Mouse (Mus musculus) kidney, embryonic 16.5 days (tissue): ENCODE data around the gene Bbs9. TPM values are rescaled to one million over a fixed set of nuclear protein-coding genes. Genes with fewer than 3 reads are reported as not detected.

ENCODE experiments used
- ATAC-seq: fragments of 200-750 bp; cut with Nextera tagmentation; 2 replicates; pipeline ENCODE4 v1.8.0; 2017; ENCODE audit warnings: moderate TSS enrichment; ENCODE audit not compliant: low FRiP score, low TSS enrichment
- H3K27ac ChIP-seq: fragments of 300-500 bp; sonication (generic); 2 replicates; pipeline ENCODE4 v1.5.1; 2014; ENCODE audit warnings: low read length
- H3K27me3 ChIP-seq: fragments of 300-500 bp; sonication (generic); 2 replicates; pipeline ENCODE4 v1.6.1; 2014; ENCODE audit warnings: low read length, control low read depth, mixed read lengths; ENCODE audit not compliant: insufficient read depth
- H3K36me3 ChIP-seq: fragments of 300-500 bp; sonication (generic); 2 replicates; pipeline ENCODE4 v1.6.1; 2014; ENCODE audit warnings: low read length, control low read depth, mixed read lengths; ENCODE audit not compliant: insufficient read depth
- H3K4me1 ChIP-seq: fragments of 300-500 bp; sonication (generic); 2 replicates; pipeline ENCODE4 v1.6.1; 2014; ENCODE audit warnings: low read length, control low read depth, mixed read lengths; ENCODE audit not compliant: insufficient read depth
- H3K4me2 ChIP-seq: fragments of 300-500 bp; sonication (generic); replicated peaks from 2 replicates; pipeline ENCODE4 v1.6.1; 2014; ENCODE audit warnings: low read depth, low read length
- H3K4me3 ChIP-seq: fragments of 300-500 bp; sonication (generic); 2 replicates; pipeline ENCODE4 v1.5.1; 2014; ENCODE audit warnings: mild to moderate bottlenecking, low read length
- H3K9ac ChIP-seq: fragments of 300-500 bp; sonication (generic); replicated peaks from 2 replicates; pipeline ENCODE4 v1.6.1; 2014; ENCODE audit warnings: low read length
- H3K9me3 ChIP-seq: fragments of 300-500 bp; sonication (generic); 2 replicates; pipeline ENCODE4 v1.6.1; 2016; ENCODE audit warnings: low read length, control low read depth
- WGBS: fragments of 180-500 bp; shearing (Covaris S2); extraction: QIAGEN DNeasy Blood & Tissue Kit; methylation state at CpG from one replicate; pipeline ENCODE4 v1.1.7; 2014; 5-methylcytosine and 5-hydroxymethylcytosine counted together
- polyA plus RNA-seq: library from polyadenylated mRNA; unstranded; fragments of >200 nt; fragmentation: Nextera tagmentation; extraction: Ambion mirVana; gene quantifications from 2 replicates; pipeline ENCODE4 v1.2.1, GENCODE M21; 2015

The Bbs9 gene
- polyA plus RNA-seq, 1 experiment from 2014 or later = 12.2 TPM

GRCm38 (mm10) chr9:22767860-22768259, 292.3 kb downstream of the Bbs9 start:
- WGBS = 56% methylated on average over 3 of the region's 3 CpGs
- Histone ChIP-seq H3K36me3 (no peaks in the 10 kb centered on the region), H3K27ac (no peak overlapping the region), H3K9me3 (no peaks in the 10 kb centered on the region), H3K27me3 (no peaks in the 10 kb centered on the region), H3K9ac (no peak overlapping the region), H3K4me1 (peaks cover 6% of the 10 kb centered on the region; the same call in 1 of the 2 replicates), H3K4me3 (no peak overlapping the region), H3K4me2 (no peak overlapping the region)
- ATAC-seq = no peak

GRCm38 (mm10) chr9:22771785-22772184, 296.3 kb downstream of the Bbs9 start:
- Histone ChIP-seq H3K9ac (no peak overlapping the region), H3K36me3 (no peaks in the 10 kb centered on the region), H3K27me3 (no peaks in the 10 kb centered on the region), H3K4me3 (no peak overlapping the region), H3K27ac (no peak overlapping the region), H3K9me3 (no peaks in the 10 kb centered on the region), H3K4me2 (no peak overlapping the region), H3K4me1 (peaks cover 6% of the 10 kb centered on the region; the same call in 1 of the 2 replicates)
- ATAC-seq = no peak
- WGBS = 84% methylated on average over 3 of the region's 3 CpGs

GRCm38 (mm10) chr9:22776246-22776961, 300.9 kb downstream of the Bbs9 start:
- Histone ChIP-seq H3K4me2 (no peak overlapping the region), H3K4me3 (no peak overlapping the region), H3K27me3 (no peaks in the 10 kb centered on the region), H3K36me3 (no peaks in the 10 kb centered on the region), H3K4me1 (no peaks in the 10 kb centered on the region), H3K9me3 (no peaks in the 10 kb centered on the region), H3K27ac (no peak overlapping the region), H3K9ac (no peak overlapping the region)
- no peak for ATAC-seq
- WGBS = 78% methylated on average over 5 of the region's 5 CpGs

DNA sequence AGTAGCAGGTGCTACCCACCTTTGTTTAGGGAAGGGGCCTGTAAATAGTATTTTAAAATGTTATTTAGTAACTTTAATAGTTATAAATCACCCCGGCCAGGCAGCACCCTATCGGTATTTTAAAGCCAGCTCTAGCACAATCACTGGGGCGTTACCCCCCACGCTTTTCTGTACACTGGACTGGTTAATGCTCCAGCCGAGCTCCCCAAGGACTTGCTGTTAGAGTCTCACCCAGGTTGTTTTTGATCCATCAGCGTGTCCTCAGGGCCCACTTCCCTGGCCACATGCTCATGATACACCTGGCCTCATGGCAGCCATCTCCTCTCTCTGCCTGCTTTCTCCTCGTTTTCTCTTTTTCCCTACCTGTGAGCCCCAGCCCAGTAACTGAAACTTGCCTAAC, 301.9 kb downstream of the Bbs9 start:
- Histone ChIP-seq H3K9ac (no peak overlapping the region), H3K9me3 (no peaks in the 10 kb centered on the region), H3K4me3 (no peak overlapping the region), H3K36me3 (no peaks in the 10 kb centered on the region), H3K4me1 (no peaks in the 10 kb centered on the region), H3K4me2 (no peak overlapping the region), H3K27me3 (no peaks in the 10 kb centered on the region), H3K27ac (no peak overlapping the region)
- WGBS = 49% methylated on average over 7 of the region's 7 CpGs
- ATAC-seq = 0 out of 2 replicates have a peak, but pooled peaks have one; percentile 67

DNA sequence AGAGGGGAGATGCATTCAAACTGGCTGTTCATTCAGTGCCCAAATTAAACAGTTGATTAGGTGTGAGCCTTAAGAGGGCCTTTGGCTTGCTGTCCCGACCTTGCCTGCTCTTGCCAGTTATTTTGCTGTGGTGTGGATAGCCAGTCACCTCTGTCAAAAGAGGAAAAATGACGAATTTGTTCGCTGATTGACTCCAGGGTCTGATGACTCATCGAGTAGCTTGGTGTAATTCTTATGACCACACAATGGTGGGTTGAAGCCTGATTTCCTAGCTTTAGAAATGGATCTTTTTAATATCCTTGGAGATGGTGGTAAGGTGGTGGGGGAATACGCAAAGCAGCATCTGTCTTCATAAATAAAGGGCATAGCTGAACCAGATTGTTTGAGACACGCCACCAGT, 304.1 kb downstream of the Bbs9 start:
- no peaks in the 10 kb centered on the region for H3K27me3 ChIP-seq
- no peaks in the 10 kb centered on the region for H3K36me3 ChIP-seq
- no peak overlapping the region for H3K4me2 ChIP-seq
- no peak overlapping the region for H3K27ac ChIP-seq
- WGBS = 89% methylated on average over 6 of the region's 6 CpGs
- no peak for ATAC-seq
- no peaks in the 10 kb centered on the region for H3K9me3 ChIP-seq
- no peak overlapping the region for H3K9ac ChIP-seq
- H3K4me3 ChIP-seq = no peak overlapping the region
- H3K4me1 ChIP-seq = no peaks in the 10 kb centered on the region

- 83% methylated on average over 4 of the region's 4 CpGs for WGBS
- Histone ChIP-seq H3K9ac (no peak overlapping the region), H3K4me2 (no peak overlapping the region), H3K4me1 (no peaks in the 10 kb centered on the region), H3K36me3 (no peaks in the 10 kb centered on the region), H3K4me3 (no peak overlapping the region), H3K9me3 (no peaks in the 10 kb centered on the region), H3K27ac (no peak overlapping the region), H3K27me3 (no peaks in the 10 kb centered on the region)
- no peak for ATAC-seq
Observed at GRCm38 (mm10) chr9:22786006-22786405, 310.5 kb downstream of the Bbs9 start.

DNA sequence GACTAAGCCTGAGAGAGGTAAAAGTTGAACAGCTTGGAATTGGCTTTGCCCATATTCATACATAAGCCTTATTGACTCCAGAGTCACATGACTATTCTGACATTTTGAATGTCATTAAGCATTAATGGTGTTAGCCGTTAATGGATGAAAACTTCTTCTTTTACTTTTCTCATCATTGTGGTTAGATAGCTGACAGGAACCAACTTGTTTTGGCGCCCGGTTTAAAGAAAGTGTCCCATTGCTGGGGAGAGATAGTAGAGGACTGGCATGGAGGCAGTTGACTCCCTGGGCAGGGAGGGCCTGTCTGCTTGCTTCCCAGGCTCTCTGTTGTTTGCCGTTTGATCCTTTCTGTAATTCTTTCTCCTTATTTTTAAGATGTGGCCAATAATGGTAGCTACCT, 312.9 kb downstream of the Bbs9 start:
- no peak overlapping the region for H3K27ac ChIP-seq
- 97% methylated on average over 4 of the region's 4 CpGs for WGBS
- H3K4me3 ChIP-seq = no peak overlapping the region
- no peaks in the 10 kb centered on the region for H3K9me3 ChIP-seq
- peaks cover 4% of the 10 kb centered on the region; the same call in 1 of the 2 replicates for H3K4me1 ChIP-seq
- H3K27me3 ChIP-seq = no peaks in the 10 kb centered on the region
- no peaks in the 10 kb centered on the region for H3K36me3 ChIP-seq
- no peak overlapping the region for H3K4me2 ChIP-seq
- no peak overlapping the region for H3K9ac ChIP-seq
- ATAC-seq = no peak

GRCm38 (mm10) chr9:22788850-22789249, 313.3 kb downstream of the Bbs9 start:
- peaks cover 4% of the 10 kb centered on the region; the same call in 1 of the 2 replicates for H3K4me1 ChIP-seq
- no peak overlapping the region for H3K4me2 ChIP-seq
- no peak overlapping the region for H3K4me3 ChIP-seq
- H3K9me3 ChIP-seq = no peaks in the 10 kb centered on the region
- no peak overlapping the region for H3K27ac ChIP-seq
- H3K36me3 ChIP-seq = no peaks in the 10 kb centered on the region
- H3K27me3 ChIP-seq = no peaks in the 10 kb centered on the region
- ATAC-seq = no peak
- H3K9ac ChIP-seq = no peak overlapping the region
- 82% methylated on average over 4 of the region's 4 CpGs for WGBS

DNA sequence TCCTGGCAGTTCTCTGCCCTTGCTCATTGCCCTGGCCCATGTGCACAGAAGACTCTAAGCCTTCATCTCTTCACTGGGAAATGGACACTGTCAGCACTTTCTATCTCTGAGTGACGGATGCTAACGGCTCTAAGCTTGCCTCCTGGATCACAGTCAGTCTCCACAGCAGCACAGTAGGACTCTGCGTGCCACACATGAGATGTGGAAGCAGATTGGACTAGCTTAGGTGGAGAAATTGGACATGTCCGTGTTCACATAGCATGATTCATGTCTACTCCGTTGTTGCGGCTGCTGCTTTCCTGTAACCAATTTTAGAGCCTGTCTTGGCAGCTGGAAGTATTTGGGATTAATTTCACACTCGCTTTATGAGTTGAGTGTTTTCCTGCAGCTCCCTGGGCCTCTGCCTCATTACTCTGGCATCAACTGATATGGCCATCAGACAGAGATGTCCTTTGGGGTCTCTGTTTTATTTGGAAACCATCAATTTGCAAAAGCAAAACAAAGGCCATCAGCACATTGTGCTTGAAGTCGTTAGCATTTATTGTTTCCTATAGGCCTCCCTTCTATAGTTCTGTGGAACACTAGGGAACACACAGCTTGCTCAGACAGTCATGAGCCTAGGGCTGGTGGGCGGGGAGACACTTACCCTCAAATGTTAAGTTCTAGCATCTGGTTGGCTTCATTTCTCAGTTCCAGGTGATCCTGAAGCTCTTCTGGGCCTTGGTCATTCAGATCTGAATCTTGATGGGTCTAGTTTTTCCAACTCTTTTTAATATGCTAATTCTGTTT, 314.1 kb downstream of the Bbs9 start:
- 50% methylated on average over 9 of the region's 9 CpGs for WGBS
- H3K9me3 ChIP-seq = no peaks in the 10 kb centered on the region

DNA sequence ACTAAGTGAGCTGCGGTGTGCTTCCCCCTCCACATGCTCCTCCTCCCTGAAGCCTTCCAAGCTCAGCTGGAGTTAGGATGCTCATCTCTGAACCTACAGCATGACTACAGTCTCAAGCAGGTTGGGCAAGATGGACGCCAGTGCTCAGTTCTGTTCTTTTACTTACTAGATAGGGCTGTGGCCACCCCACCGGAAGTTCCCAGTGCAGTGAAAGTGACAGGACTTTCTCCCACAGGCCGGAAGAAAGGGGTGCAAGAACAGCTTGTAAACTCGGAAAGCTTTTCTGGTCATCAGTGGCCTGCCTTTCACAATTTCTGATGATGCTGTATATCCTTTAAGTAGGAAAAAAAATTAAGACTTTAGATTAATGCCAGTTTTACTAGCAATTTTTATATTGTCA, 315.7 kb downstream of the Bbs9 start:
- H3K4me2 ChIP-seq = no peak overlapping the region
- ATAC-seq = no peak
- no peak overlapping the region for H3K27ac ChIP-seq
- 87% methylated on average over 5 of the region's 5 CpGs for WGBS
- H3K9ac ChIP-seq = no peak overlapping the region
- no peak overlapping the region for H3K4me3 ChIP-seq
- H3K4me1 ChIP-seq = peaks cover 4% of the 10 kb centered on the region; the same call in 1 of the 2 replicates
- H3K36me3 ChIP-seq = no peaks in the 10 kb centered on the region
- H3K9me3 ChIP-seq = no peaks in the 10 kb centered on the region
- H3K27me3 ChIP-seq = no peaks in the 10 kb centered on the region

More for the DNA sequence above, 314.1 kb downstream of the Bbs9 start:
- Histone ChIP-seq H3K4me2 (no peak overlapping the region), H3K9ac (no peak overlapping the region), H3K4me1 (peaks cover 4% of the 10 kb centered on the region; the same call in 1 of the 2 replicates), H3K27ac (no peak overlapping the region), H3K4me3 (no peak overlapping the region), H3K27me3 (no peaks in the 10 kb centered on the region), H3K36me3 (no peaks in the 10 kb centered on the region)
- no peak for ATAC-seq
